11 mouse cellular contexts compared by ENCODE assay signal in the genomic region with DNA sequence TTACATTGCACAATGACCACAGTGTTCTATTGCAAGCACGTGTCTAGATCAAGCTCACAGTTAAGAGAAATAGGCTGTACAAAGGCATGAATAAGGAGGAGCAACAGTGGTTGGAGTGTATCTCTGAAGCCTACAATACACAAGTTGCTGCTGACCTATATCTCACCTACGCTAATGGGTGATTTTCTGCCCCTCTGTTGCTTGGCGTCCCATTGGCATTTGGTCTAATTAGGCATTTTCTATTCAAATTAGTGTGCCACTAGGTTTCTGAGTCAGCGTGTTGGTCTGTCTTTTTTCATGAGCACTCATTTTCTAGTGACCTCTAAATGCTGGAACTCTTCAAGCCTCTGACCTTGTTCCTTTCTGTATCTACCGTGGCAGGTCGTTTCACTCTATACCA.
"Had no signal": no experiment of that assay in that cellular context is flagged by ENCODE, and none has a peak within 500 bp of the region (broad histone marks: within the 10 kb centered on the region; RNA-seq: fewer than 3 reads in every experiment).

No protein-coding gene starts in this region.

- ATAC-seq: midbrain, embryonic 13.5 days had no signal

- DNase-seq: kidney, postnatal 25 days; left cerebral cortex, postnatal 4 days; lung, adult 18-20 months; right cerebral cortex, postnatal 14 days; thymus, adult 2 months; thymus, postnatal 25 days had no signal

- H3K9ac ChIP-seq: limb, embryonic 13.5 days; liver, embryonic 14.5 days; midbrain, embryonic 13.5 days; neural tube, embryonic 12.5 days; stomach, embryonic 15.5 days had no signal

- H3K36me3 ChIP-seq: limb, embryonic 13.5 days; midbrain, embryonic 13.5 days; neural tube, embryonic 12.5 days; stomach, embryonic 15.5 days had no signal

- H3K4me3 ChIP-seq: limb, embryonic 13.5 days; midbrain, embryonic 13.5 days; neural tube, embryonic 12.5 days; stomach, embryonic 15.5 days had no signal

- H3K27ac ChIP-seq: limb, embryonic 13.5 days; liver, embryonic 14.5 days; midbrain, embryonic 13.5 days; neural tube, embryonic 12.5 days; stomach, embryonic 15.5 days had no signal

- H3K9me3 ChIP-seq: limb, embryonic 13.5 days; midbrain, embryonic 13.5 days; neural tube, embryonic 12.5 days; stomach, embryonic 15.5 days had no signal

- H3K27me3 ChIP-seq: limb, embryonic 13.5 days; midbrain, embryonic 13.5 days; neural tube, embryonic 12.5 days; stomach, embryonic 15.5 days had no signal

- H3K4me2 ChIP-seq: limb, embryonic 13.5 days; midbrain, embryonic 13.5 days; neural tube, embryonic 12.5 days; stomach, embryonic 15.5 days had no signal

- H3K4me1 ChIP-seq: limb, embryonic 13.5 days; midbrain, embryonic 13.5 days; neural tube, embryonic 12.5 days; stomach, embryonic 15.5 days had no signal
